Mouse (Mus musculus) kidney, embryonic 15.5 days (tissue): Measurements from ENCODE around the gene Sec31a. TPM values are rescaled to one million over a fixed set of nuclear protein-coding genes. Genes with fewer than 3 reads are reported as not detected.

Source experiments
- ATAC-seq: fragments of 200-750 bp; cut with Nextera tagmentation; replicated peaks from 2 replicates; pipeline ENCODE4 v1.8.0; 2017; ENCODE audit warnings: moderate TSS enrichment; ENCODE audit not compliant: low FRiP score
- H3K27ac ChIP-seq: fragments of 300-500 bp; sonication (generic); 2 replicates; pipeline ENCODE4 v1.5.1; 2015; ENCODE audit warnings: mild to moderate bottlenecking, inconsistent platforms
- H3K27me3 ChIP-seq: fragments of 300-500 bp; sonication (generic); 2 replicates; pipeline ENCODE4 v1.6.1; 2015; ENCODE audit warnings: inconsistent platforms
- H3K36me3 ChIP-seq: fragments of 300-500 bp; sonication (generic); 2 replicates; pipeline ENCODE4 v1.6.1; 2015; ENCODE audit warnings: inconsistent platforms
- H3K4me1 ChIP-seq: fragments of 300-500 bp; sonication (generic); 2 replicates; pipeline ENCODE4 v1.6.1; 2015; ENCODE audit warnings: inconsistent platforms
- H3K4me2 ChIP-seq: fragments of 300-500 bp; sonication (generic); 2 replicates; pipeline ENCODE4 v1.6.1; 2015; ENCODE audit warnings: moderate library complexity, mild to moderate bottlenecking, inconsistent platforms
- H3K4me3 ChIP-seq: fragments of 300-500 bp; sonication (generic); replicated peaks from 2 replicates; pipeline ENCODE4 v1.5.1; 2015; ENCODE audit warnings: mild to moderate bottlenecking, inconsistent platforms
- H3K9ac ChIP-seq: fragments of 300-500 bp; sonication (generic); 2 replicates; pipeline ENCODE4 v1.6.1; 2015; ENCODE audit warnings: mild to moderate bottlenecking, inconsistent platforms
- H3K9me3 ChIP-seq: fragments of 300-500 bp; sonication (generic); replicated peaks from 2 replicates; pipeline ENCODE4 v1.6.1; 2016; ENCODE audit warnings: inconsistent platforms
- WGBS: fragments of 180-500 bp; shearing (Covaris S2); methylation state at CpG from one replicate; pipeline ENCODE4 v1.1.7; 2015; ENCODE audit warnings: mixed read lengths; 5-methylcytosine and 5-hydroxymethylcytosine counted together
- polyA plus RNA-seq: library from polyadenylated mRNA; unstranded; fragments of >200 nt; fragmentation: Nextera tagmentation; extraction: Ambion mirVana; gene quantifications from 2 replicates; pipeline ENCODE4 v1.2.1, GENCODE M21; 2015

Sec31a gene
- polyA plus RNA-seq, 1 experiment from 2014 or later = 174 TPM

DNA sequence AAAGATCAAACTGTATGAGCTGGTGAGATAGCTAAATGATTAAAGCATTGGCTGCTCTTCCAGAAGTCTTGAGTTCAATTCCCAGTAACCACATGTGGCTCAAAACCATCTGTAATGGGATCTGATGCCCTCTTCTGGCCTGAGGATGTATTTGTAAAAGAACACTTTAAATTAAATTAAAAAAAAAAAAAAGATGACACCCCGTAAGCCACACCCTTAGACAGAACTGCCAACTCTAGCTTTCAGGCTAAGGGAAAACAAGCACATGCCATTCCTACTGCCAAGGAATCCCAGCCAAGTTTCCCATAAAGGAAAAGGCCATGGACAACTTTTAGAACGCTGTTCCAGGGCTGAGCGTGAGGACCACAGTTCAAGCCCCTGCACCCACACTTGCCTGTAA is 22.4 kb downstream of the Sec31a start:
- Histone ChIP-seq H3K9me3 (no peaks in the 10 kb centered on the region), H3K36me3 (peaks cover 98% of the 10 kb centered on the region), H3K27me3 (no peaks in the 10 kb centered on the region), H3K4me2 (no peak overlapping the region), H3K27ac (no peak overlapping the region), H3K4me3 (no peak overlapping the region), H3K4me1 (no peaks in the 10 kb centered on the region), H3K9ac (no peak overlapping the region)
- 87% methylated on average over 3 of the region's 3 CpGs for WGBS
- ATAC-seq = no peak

GRCm38 (mm10) chr5:100392436-100392955 is 23.5 kb downstream of the Sec31a start:
- H3K36me3 ChIP-seq = peaks cover 95% of the 10 kb centered on the region
- H3K27ac ChIP-seq = no peak overlapping the region
- no peaks in the 10 kb centered on the region for H3K9me3 ChIP-seq
- no peak for ATAC-seq
- 93% methylated on average over 20 of the region's 20 CpGs for WGBS
- no peak overlapping the region for H3K4me2 ChIP-seq
- H3K4me1 ChIP-seq = no peaks in the 10 kb centered on the region
- H3K9ac ChIP-seq = no peak overlapping the region
- H3K27me3 ChIP-seq = no peaks in the 10 kb centered on the region
- H3K4me3 ChIP-seq = no peak overlapping the region

DNA sequence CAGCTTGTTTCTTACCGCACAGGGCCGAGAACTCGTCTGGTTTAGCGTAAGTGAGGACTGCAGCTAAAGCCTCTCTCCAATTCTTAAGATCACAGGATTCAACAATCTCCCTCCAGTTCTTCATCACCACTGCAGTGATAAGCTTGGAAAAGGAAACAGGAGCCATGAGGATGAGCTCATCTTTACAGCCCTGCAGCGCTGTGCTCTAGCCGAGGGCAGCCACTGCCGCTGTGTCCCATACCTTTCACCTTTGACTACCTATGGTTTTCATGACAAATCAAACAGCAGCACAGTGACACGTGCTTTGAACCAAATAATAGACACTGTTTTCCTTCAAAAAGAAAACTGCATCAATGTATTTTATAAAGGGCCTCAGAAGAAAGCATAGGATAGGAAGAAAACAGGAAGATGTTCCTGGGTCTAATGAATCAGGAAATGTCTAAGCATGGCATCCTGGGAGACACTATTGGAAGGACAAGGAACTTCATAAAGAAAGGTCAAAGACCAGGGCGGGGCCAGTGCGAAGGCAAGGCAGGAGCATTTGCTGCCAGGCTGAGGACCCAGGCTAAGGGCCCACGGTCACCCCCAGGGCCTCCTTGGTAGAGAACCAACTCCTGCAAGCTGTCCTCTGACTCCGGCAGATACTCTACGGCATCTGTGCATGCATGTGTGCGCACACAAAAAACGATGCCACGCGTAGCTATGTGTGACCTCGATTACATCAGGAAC is 32.1 kb downstream of the Sec31a start:
- Histone ChIP-seq H3K4me3 (no peak overlapping the region), H3K36me3 (peaks cover 94% of the 10 kb centered on the region), H3K27ac (no peak overlapping the region), H3K27me3 (no peaks in the 10 kb centered on the region), H3K4me1 (no peaks in the 10 kb centered on the region), H3K4me2 (no peak overlapping the region), H3K9me3 (no peaks in the 10 kb centered on the region), H3K9ac (no peak overlapping the region)
- 95% methylated on average over 18 of the region's 18 CpGs for WGBS
- no peak for ATAC-seq

GRCm38 (mm10) chr5:100381094-100381493 is 34.9 kb downstream of the Sec31a start:
- Histone ChIP-seq H3K4me2 (no peak overlapping the region), H3K9ac (no peak overlapping the region), H3K27ac (no peak overlapping the region), H3K36me3 (peaks cover 99% of the 10 kb centered on the region), H3K9me3 (no peaks in the 10 kb centered on the region), H3K4me3 (no peak overlapping the region), H3K27me3 (no peaks in the 10 kb centered on the region), H3K4me1 (no peaks in the 10 kb centered on the region)
- WGBS = 94% methylated on average over 7 of the region's 7 CpGs
- ATAC-seq = no peak

- no peaks in the 10 kb centered on the region for H3K9me3 ChIP-seq
- H3K36me3 ChIP-seq = peaks cover 99% of the 10 kb centered on the region
- H3K4me1 ChIP-seq = no peaks in the 10 kb centered on the region
- H3K27ac ChIP-seq = peak overlapping the region; percentile 37; the same call in 1 of the 2 replicates
- no peak for ATAC-seq
- H3K27me3 ChIP-seq = no peaks in the 10 kb centered on the region
- WGBS = 89% methylated on average over 5 of the region's 5 CpGs
- no peak overlapping the region for H3K4me2 ChIP-seq
- H3K4me3 ChIP-seq = no peak overlapping the region
- no peak overlapping the region for H3K9ac ChIP-seq
These were observed 35.8 kb downstream of the Sec31a start for GRCm38 (mm10) chr5:100380277-100380676.

- Histone ChIP-seq H3K4me3 (no peak overlapping the region), H3K36me3 (peaks cover 100% of the 10 kb centered on the region), H3K27ac (no peak overlapping the region), H3K4me1 (no peaks in the 10 kb centered on the region), H3K9ac (no peak overlapping the region), H3K4me2 (no peak overlapping the region), H3K27me3 (no peaks in the 10 kb centered on the region), H3K9me3 (no peaks in the 10 kb centered on the region)
- 91% methylated on average over 2 of the region's 2 CpGs for WGBS
- ATAC-seq = no peak
These were observed 37.1 kb downstream of the Sec31a start for GRCm38 (mm10) chr5:100378981-100379380.

- Histone ChIP-seq H3K4me2 (no peak overlapping the region), H3K36me3 (peaks cover 99% of the 10 kb centered on the region), H3K4me3 (no peak overlapping the region), H3K9me3 (no peaks in the 10 kb centered on the region), H3K9ac (no peak overlapping the region), H3K27ac (no peak overlapping the region), H3K4me1 (no peaks in the 10 kb centered on the region), H3K27me3 (no peaks in the 10 kb centered on the region)
- no peak for ATAC-seq
- WGBS = 96% methylated on average over 5 of the region's 5 CpGs
These were observed 37.8 kb downstream of the Sec31a start for GRCm38 (mm10) chr5:100378211-100378610.

GRCm38 (mm10) chr5:100377376-100377775 is 38.7 kb downstream of the Sec31a start:
- H3K4me3 ChIP-seq = no peak overlapping the region
- H3K4me2 ChIP-seq = no peak overlapping the region
- no peak for ATAC-seq
- H3K27me3 ChIP-seq = no peaks in the 10 kb centered on the region
- no peaks in the 10 kb centered on the region for H3K9me3 ChIP-seq
- H3K36me3 ChIP-seq = peaks cover 99% of the 10 kb centered on the region
- H3K4me1 ChIP-seq = no peaks in the 10 kb centered on the region
- 70% methylated on average over 2 of the region's 2 CpGs for WGBS
- H3K27ac ChIP-seq = no peak overlapping the region
- H3K9ac ChIP-seq = no peak overlapping the region

- Histone ChIP-seq H3K4me3 (no peak overlapping the region), H3K9ac (no peak overlapping the region), H3K4me1 (no peaks in the 10 kb centered on the region), H3K27ac (no peak overlapping the region), H3K9me3 (no peaks in the 10 kb centered on the region), H3K27me3 (no peaks in the 10 kb centered on the region), H3K4me2 (no peak overlapping the region), H3K36me3 (peaks cover 94% of the 10 kb centered on the region)
- ATAC-seq = no peak
- 88% methylated on average over 2 of the region's 2 CpGs for WGBS
These were observed 41.3 kb downstream of the Sec31a start for GRCm38 (mm10) chr5:100374703-100375102.

DNA sequence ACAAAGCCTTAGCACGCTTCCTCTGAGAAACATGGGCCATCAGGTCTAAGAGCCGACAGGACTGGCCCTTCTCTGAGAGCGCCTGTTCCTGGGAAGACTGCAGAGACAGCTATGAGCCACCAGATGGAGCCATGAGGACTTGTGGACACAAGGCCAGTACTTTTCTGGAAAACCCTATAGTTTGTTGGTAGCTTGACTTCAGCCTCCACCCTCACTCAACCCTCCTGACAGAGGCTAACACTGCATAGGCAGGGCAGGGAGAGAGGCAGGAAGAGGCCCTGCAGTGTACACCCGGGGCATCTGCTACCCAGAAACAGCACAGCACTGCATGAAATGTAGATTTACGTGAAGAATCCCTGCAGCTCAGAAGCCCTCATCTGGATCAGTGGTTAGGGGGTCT is 42.1 kb downstream of the Sec31a start:
- H3K36me3 ChIP-seq = peaks cover 90% of the 10 kb centered on the region
- 0 out of 2 replicates have a peak, but pooled peaks have one; percentile 60 for ATAC-seq
- 62% methylated on average over 5 of the region's 5 CpGs for WGBS
- no peak overlapping the region for H3K27ac ChIP-seq
- H3K27me3 ChIP-seq = no peaks in the 10 kb centered on the region
- no peak overlapping the region for H3K4me2 ChIP-seq
- no peak overlapping the region for H3K4me3 ChIP-seq
- H3K9ac ChIP-seq = no peak overlapping the region
- no peaks in the 10 kb centered on the region for H3K9me3 ChIP-seq
- no peaks in the 10 kb centered on the region for H3K4me1 ChIP-seq

DNA sequence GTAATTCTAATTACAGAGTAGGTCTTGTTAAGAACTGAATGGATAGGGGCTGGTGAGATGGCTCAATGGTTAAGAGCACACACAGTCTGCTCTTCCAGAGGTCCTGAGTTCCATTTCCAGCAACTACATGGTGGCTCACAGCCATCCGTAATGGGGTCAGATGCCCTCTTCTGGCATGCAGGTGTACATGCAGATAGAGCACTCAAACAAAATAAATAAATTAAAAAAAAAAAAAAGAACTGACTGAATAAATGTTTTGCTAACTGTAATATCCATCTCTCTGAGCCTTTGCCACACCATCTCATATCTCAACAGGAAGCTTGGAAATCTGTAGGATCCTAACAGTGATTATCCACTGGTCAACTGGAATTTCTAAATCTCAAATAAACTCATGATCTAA is 45.1 kb downstream of the Sec31a start:
- peaks cover 90% of the 10 kb centered on the region for H3K36me3 ChIP-seq
- WGBS = 51% methylated on average over 1 of the region's 1 CpGs

DNA sequence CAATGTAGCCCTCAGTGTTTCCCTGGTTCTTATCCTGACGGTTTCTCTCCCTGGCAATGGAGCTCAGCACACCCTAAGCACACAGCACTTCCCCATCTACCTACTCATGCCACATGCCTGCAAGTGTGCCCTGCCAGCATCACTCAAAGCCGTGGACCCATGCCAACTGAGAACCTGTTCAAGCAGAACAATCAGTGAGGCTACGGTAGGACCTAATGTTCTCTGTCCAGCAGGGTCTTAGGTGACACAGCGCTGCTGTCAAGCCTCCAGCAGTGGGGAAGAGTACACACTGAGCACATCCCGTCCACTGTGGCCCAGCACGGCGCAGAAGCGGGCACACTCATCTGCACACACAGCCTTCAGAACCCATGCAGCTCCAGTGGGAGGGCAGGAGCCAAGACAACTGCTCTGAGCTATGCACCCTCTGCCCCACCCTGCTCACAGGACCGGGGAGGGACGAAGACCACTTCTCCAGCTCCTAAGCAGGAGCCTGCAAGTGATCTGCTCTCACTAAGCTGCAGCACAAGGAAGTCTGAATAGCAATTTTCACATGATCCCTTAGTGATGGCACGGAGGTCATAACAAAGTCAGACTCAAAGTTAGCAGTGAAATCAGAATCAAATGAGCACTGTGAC is 46.1 kb downstream of the Sec31a start:
- H3K27me3 ChIP-seq = no peaks in the 10 kb centered on the region
- H3K4me2 ChIP-seq = no peak overlapping the region
- H3K36me3 ChIP-seq = peaks cover 90% of the 10 kb centered on the region
- 87% methylated on average over 11 of the region's 11 CpGs for WGBS
- no peak for ATAC-seq
- no peak overlapping the region for H3K9ac ChIP-seq
- no peak overlapping the region for H3K27ac ChIP-seq
- H3K9me3 ChIP-seq = no peaks in the 10 kb centered on the region
- no peaks in the 10 kb centered on the region for H3K4me1 ChIP-seq
- H3K4me3 ChIP-seq = no peak overlapping the region

More for the DNA sequence above, 45.1 kb downstream of the Sec31a start:
- H3K9ac ChIP-seq = no peak overlapping the region
- H3K4me3 ChIP-seq = no peak overlapping the region
- H3K4me1 ChIP-seq = no peaks in the 10 kb centered on the region
- no peak overlapping the region for H3K4me2 ChIP-seq
- no peak overlapping the region for H3K27ac ChIP-seq
- no peaks in the 10 kb centered on the region for H3K9me3 ChIP-seq
- H3K27me3 ChIP-seq = no peaks in the 10 kb centered on the region
- no peak for ATAC-seq
